Mouse (Mus musculus): ENCODE data around the gene Tox4. TPM values are rescaled to one million over a fixed set of nuclear protein-coding genes. Genes with fewer than 3 reads are reported as not detected.

Gene Tox4
- total RNA-seq, 2 experiments from 2014 or later = 56.1 to 63.3 TPM

GRCm38 (mm10) chr14:52310906-52311305 is 32.0 kb downstream of the Tox4 start:
- peak in 1 of 2 experiments; percentile 45 for DNase-seq (ENCODE audit: low spot score in 2 of 2)

DNA sequence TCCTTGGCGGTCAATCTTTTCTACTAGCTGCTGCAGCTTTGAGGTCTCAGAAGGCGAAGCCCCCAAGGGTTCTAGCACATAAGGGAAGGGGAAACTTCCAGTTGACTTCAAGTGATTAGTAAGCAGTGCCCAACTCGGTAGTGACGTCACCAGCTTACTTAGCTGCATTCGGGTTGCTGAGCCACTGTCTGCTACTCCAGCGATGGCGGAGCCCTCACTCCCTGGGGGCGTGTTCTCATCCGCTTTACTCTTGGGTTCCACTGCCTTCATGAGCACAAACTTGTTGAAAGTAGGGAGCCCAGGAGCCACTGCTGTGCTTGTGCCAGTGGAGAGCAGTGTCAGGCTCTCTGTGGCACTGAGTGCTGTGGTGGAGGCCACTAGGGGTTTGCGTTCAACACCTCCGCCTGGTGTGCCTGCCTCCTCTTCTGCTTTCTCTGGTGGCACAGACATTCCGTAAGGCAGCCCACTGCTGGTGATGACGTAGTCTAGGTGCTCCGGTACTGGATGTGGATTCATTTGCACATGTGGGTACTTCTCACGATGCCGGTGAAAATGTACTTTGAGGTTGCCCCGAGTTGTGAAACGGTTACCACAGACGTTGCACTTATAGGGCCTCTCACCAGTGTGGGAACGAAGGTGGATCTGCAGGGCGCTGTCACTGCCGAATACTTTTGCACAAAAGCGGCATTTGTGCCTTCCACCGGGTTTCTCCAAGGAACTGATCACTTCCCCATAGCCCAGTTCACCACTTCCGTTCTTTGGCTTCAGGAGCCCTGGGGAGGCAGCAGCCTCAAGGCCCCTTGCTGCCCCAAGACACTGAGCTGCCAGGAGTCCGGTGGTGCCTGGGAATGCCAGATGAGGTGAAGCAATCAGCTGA is 35.2 kb downstream of the Tox4 start:
- no peak for DNase-seq (ENCODE audit: low spot score in 2 of 2)

- DNase-seq (ENCODE audit: low spot score in 2 of 2) = no peak
These were observed 35.8 kb downstream of the Tox4 start for GRCm38 (mm10) chr14:52314808-52315150.

DNA sequence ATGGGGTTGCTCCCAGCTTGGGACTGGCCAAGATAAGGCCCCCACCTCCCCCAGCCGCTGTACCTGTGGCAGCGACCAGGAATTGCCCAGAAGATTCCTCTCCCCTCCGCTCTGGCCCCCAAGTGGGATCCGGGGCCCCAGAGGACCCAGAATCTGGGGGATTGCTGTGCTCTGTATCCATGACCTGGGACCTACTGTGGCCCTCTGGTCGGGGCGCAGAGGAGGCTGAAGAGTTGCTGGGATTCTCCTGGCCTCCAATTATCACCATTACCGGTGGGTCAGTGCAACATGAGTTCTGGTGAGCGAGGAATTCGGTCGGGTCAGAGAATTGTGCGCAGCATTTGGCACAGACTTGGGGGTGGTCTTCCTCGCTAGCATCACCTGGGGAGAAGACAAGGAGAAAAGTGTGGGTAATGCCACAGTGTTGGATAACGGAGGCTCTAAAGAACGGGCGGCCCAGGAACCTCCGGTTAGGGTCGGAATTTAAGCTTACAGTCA is 36.4 kb downstream of the Tox4 start:
- DNase-seq (ENCODE audit: low spot score in 2 of 2) = no peak

DNA sequence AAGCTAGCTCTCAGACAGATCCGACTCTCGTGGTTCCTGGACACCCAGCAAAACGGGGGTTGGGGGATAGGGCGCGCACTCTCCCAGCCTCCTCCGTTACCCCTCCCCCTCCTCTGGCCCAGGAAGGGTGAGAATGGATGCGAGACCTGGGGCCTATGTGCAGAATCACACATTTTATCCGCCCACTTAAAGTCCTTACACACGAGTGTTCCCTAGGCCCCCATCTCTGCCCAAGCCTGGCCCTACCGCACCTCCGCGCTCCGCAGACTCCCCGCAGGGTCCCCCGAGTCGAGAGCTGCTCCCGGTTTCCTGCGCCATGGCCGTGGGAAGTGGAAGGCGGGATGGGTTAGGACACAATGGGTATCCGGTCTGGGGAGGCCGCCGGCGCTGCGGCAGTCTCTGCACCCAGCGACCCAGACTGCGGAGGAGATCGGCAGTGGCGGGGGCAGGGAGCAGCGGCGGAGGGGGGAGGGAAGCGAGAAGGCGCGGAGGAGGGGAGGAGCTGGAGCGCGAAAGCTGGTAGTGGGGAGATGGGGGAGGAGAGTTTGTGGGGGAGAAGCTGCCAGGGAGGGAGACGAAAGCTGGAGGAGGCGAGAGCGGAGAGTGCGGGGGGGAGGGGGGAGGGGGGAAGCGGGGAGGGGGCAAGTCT is 37.0 kb downstream of the Tox4 start:
- DNase-seq (ENCODE audit: low spot score in 2 of 2) = peak; percentile 73 to 79

- no peak for DNase-seq (ENCODE audit: low spot score in 2 of 2)
These were observed 37.7 kb downstream of the Tox4 start for GRCm38 (mm10) chr14:52316441-52317225.

DNA sequence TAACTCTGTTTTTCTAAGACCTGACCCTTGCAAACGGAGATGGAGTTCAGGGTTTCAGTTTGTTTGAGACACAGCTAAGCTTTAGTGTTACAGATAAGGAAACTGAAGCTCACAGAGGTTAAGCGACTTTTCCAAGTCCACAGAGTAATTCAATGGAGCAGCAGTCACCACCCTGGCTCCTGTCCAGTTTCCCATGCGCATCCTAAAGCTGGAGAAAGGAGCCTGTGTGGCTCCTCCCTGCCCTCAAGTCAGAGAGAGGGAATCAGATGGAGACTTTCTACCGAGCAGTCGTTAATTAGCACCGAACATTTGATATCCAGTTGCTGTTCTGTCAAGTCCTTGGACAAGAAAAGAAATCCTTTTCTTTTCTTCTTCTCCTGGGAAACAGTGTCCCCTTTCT is 40.4 kb downstream of the Tox4 start:
- no peak for DNase-seq (ENCODE audit: low spot score in 2 of 2)

DNA sequence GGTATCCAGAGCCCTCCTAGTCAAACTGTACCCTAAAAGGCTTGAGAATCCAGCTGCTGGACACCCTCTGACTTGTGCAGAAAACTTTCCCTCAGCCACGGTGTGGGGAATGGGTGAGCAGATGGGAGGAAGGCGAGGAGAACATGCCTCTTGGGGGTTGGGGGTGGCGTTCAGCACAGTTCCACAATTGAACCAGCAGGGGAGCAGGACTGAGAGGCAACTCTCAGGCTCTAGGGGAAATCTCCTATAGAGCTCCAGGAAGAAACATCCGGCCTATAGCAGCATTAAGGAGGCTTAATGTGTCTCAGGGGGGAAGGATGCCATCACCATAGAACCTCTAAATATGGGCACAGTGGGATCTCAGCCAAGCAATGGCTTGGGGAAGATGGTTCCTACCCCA is 46.9 kb downstream of the Tox4 start:
- no peak for DNase-seq (ENCODE audit: low spot score in 2 of 2)

- no peak for DNase-seq (ENCODE audit: low spot score in 2 of 2)
These were observed 48.5 kb downstream of the Tox4 start for GRCm38 (mm10) chr14:52327375-52327901.

GRCm38 (mm10) chr14:52327910-52328812 is 49.2 kb downstream of the Tox4 start, which contains the start of gene Sall2:
Sall2 (minus strand) TSS chr14:52328762.
- no peak for DNase-seq (ENCODE audit: low spot score in 2 of 2)

GRCm38 (mm10) chr14:52331069-52331750 is 52.3 kb downstream of the Tox4 start:
- no peak for DNase-seq (ENCODE audit: low spot score in 2 of 2)

GRCm38 (mm10) chr14:52332171-52332570 is 53.2 kb downstream of the Tox4 start:
- DNase-seq (ENCODE audit: low spot score in 2 of 2) = no peak

DNA sequence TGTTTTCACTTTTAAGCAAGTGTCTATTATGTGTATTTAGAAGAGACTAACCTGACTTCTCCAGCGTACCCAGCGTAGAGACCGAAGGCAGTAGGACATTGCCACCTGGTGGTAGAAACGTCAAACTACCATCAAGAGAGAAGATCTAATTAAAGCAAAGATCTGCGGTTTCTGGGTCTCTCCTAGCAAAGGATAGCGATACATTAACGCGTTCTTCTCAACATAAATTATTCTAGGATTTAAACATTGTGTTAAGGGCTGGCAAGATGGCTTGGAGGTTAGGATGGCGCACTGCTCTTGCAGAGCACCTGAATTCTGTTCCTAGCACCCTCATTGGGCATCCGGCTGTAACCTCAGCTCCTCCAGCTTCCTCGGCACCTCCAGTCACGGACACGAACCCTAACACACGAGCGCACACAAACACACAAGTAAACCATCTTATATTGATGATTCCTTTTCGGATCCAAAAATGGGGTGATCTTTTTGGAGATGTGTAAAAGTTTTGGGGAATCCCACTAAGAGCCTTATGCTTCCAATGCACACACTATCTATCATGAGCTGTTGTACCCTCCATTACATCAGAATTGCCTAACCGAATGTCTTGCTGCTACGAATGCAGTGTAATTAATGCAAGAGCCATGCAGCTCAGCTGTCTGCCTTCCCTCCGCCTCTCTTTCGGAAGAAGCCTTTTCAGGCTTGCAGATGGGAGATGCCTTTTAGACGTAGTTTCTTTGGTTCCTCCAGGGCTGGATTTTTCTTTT is 60.0 kb downstream of the Tox4 start:
- peak; percentile 60 to 89 for DNase-seq (ENCODE audit: low spot score in 2 of 2)

- DNase-seq (ENCODE audit: low spot score in 2 of 2) = peak in 1 of 2 experiments; percentile 11
These were observed 60.5 kb downstream of the Tox4 start for GRCm38 (mm10) chr14:52339512-52339852.

Other genes starting within 250 kb of the Tox4 start
- not detected for gene Olfr221, start 236.7 kb upstream of the Tox4 start, total RNA-seq (2021)
- gene Hnrnpc, start 175.1 kb upstream of the Tox4 start, total RNA-seq (2021) = 100 to 1,000 TPM; 213 to 245 TPM
- gene Rpgrip1, start 168.4 kb upstream of the Tox4 start, total RNA-seq (2021) = 1 to 10 TPM; 2.4 TPM
- gene Supt16, start 81.7 kb upstream of the Tox4 start, total RNA-seq (2021) = 10 to 100 TPM; 48.3 TPM
- gene Chd8, start 21.4 kb upstream of the Tox4 start, total RNA-seq (2021) = 100 to 1,000 TPM; 110 to 124 TPM
- gene Rab2b, start 399 bp downstream of the Tox4 start, total RNA-seq (2021) = 10 to 100 TPM; 34.6 to 38.0 TPM
- gene Mettl3, start 26.0 kb downstream of the Tox4 start, total RNA-seq (2021) = 10 to 100 TPM; 33.4 to 36.4 TPM
- 10 to 100 TPM; 40.8 to 43.0 TPM for gene Sall2, start 49.6 kb downstream of the Tox4 start, total RNA-seq (2021)
- not detected for gene Olfr1513, start 77.3 kb downstream of the Tox4 start, total RNA-seq (2021)
- not detected for gene Olfr1512, start 100.0 kb downstream of the Tox4 start, total RNA-seq (2021)
- gene Olfr1511, start 118.2 kb downstream of the Tox4 start, total RNA-seq (2021) = not detected
- not detected for gene Olfr1510, start 135.2 kb downstream of the Tox4 start, total RNA-seq (2021)
- gene Olfr1509, start 163.8 kb downstream of the Tox4 start, total RNA-seq (2021) = not detected
- gene Olfr1508, start 188.3 kb downstream of the Tox4 start, total RNA-seq (2021) = not detected
- gene Olfr1507, start 216.6 kb downstream of the Tox4 start, total RNA-seq (2021) = under 1 TPM in 1 of 2 experiments, not detected in 1; 0.69 TPM

Data from layer of hippocampus, postnatal 14 days (tissue).